Mouse (Mus musculus): ENCODE measurements around the gene Olfr1390. TPM values are rescaled to one million over a fixed set of nuclear protein-coding genes. Genes with fewer than 3 reads are reported as not detected.
"Not testable (repeated sequence)": the region's sequence is repeated elsewhere in the genome, so short reads cannot be mapped to it uniquely, and the experiment has no call there.

Olfr1390 gene
- total and polyA plus RNA-seq, 2 experiments from 2014 or later = not detected

GRCm38 (mm10) chr11:49326726-49327125 is 8.3 kb upstream of the Olfr1390 start:
- no peaks in the 10 kb centered on the region for H3K9me3 ChIP-seq (ENCODE audit: low read length)
- H3K4me3 ChIP-seq (ENCODE audit: low read depth, low read length) = no peak overlapping the region
- ATAC-seq (ENCODE audit: low FRiP score) (no peak), DNase-seq (ENCODE audit: low spot score) (no peak)
- no peaks in the 10 kb centered on the region for H3K36me3 ChIP-seq (ENCODE audit: insufficient read depth, low read length)
- no peak for TF ChIP-seq CTCF (IDR thresholded peaks at IDR 0.05)
- no peak overlapping the region for H3K9ac ChIP-seq (replicated peaks; ENCODE audit: low read length, poor library complexity, severe bottlenecking)
- no peaks in the 10 kb centered on the region for H3K27me3 ChIP-seq (ENCODE audit: insufficient read depth, low read length)
- H3K4me2 ChIP-seq (ENCODE audit: low read depth, low read length, poor library complexity, severe bottlenecking) = no peak overlapping the region
- 85% methylated on average over 3 of the region's 3 CpGs for WGBS
- no peak overlapping the region for H3K27ac ChIP-seq (ENCODE audit: low read depth, low read length)
- H3K4me1 ChIP-seq (ENCODE audit: insufficient read depth, low read length) = no peaks in the 10 kb centered on the region

- TF ChIP-seq CTCF (IDR thresholded peaks at IDR 0.05) = no peak
- Histone ChIP-seq H3K9ac (replicated peaks; ENCODE audit: low read length, poor library complexity, severe bottlenecking) (no peak overlapping the region), H3K4me2 (ENCODE audit: low read depth, low read length, poor library complexity, severe bottlenecking) (no peak overlapping the region), H3K36me3 (ENCODE audit: insufficient read depth, low read length) (no peaks in the 10 kb centered on the region), H3K4me1 (ENCODE audit: insufficient read depth, low read length) (no peaks in the 10 kb centered on the region), H3K27me3 (ENCODE audit: insufficient read depth, low read length) (no peaks in the 10 kb centered on the region), H3K27ac (ENCODE audit: low read depth, low read length) (no peak overlapping the region), H3K4me3 (ENCODE audit: low read depth, low read length) (no peak overlapping the region), H3K9me3 (ENCODE audit: low read length) (no peaks in the 10 kb centered on the region)
- WGBS = 71% methylated on average over 1 of the region's 1 CpGs
- ATAC-seq (ENCODE audit: low FRiP score) = no peak
- DNase-seq (ENCODE audit: low spot score) = no peak
Observed at GRCm38 (mm10) chr11:49329686-49330085, 5.3 kb upstream of the Olfr1390 start.

- 73% methylated on average over 4 of the region's 4 CpGs for WGBS
- no peak for ATAC-seq (ENCODE audit: low FRiP score)
- no peaks in the 10 kb centered on the region for H3K36me3 ChIP-seq (ENCODE audit: insufficient read depth, low read length)
- H3K27me3 ChIP-seq (ENCODE audit: insufficient read depth, low read length) = no peaks in the 10 kb centered on the region
- H3K4me3 ChIP-seq (ENCODE audit: low read depth, low read length) = no peak overlapping the region
- no peak overlapping the region for H3K9ac ChIP-seq (replicated peaks; ENCODE audit: low read length, poor library complexity, severe bottlenecking)
- H3K4me2 ChIP-seq (ENCODE audit: low read depth, low read length, poor library complexity, severe bottlenecking) = no peak overlapping the region
- no peak for DNase-seq (ENCODE audit: low spot score)
- TF ChIP-seq CTCF (IDR thresholded peaks at IDR 0.05) = no peak
- no peaks in the 10 kb centered on the region for H3K9me3 ChIP-seq (ENCODE audit: low read length)
- H3K4me1 ChIP-seq (ENCODE audit: insufficient read depth, low read length) = no peaks in the 10 kb centered on the region
- H3K27ac ChIP-seq (ENCODE audit: low read depth, low read length) = no peak overlapping the region
Observed at GRCm38 (mm10) chr11:49337150-49337832, 2.3 kb downstream of the Olfr1390 start.

- H3K4me2 ChIP-seq (ENCODE audit: low read depth, low read length, poor library complexity, severe bottlenecking) = no peak overlapping the region
- H3K36me3 ChIP-seq (ENCODE audit: insufficient read depth, low read length) = no peaks in the 10 kb centered on the region
- no peak overlapping the region for H3K27ac ChIP-seq (ENCODE audit: low read depth, low read length)
- H3K9me3 ChIP-seq (ENCODE audit: low read length) = no peaks in the 10 kb centered on the region
- ATAC-seq (ENCODE audit: low FRiP score) (no peak), DNase-seq (ENCODE audit: low spot score) (no peak)
- no peak overlapping the region for H3K4me3 ChIP-seq (ENCODE audit: low read depth, low read length)
- H3K4me1 ChIP-seq (ENCODE audit: insufficient read depth, low read length) = no peaks in the 10 kb centered on the region
- TF ChIP-seq CTCF (IDR thresholded peaks at IDR 0.05) = no peak
- H3K27me3 ChIP-seq (ENCODE audit: insufficient read depth, low read length) = no peaks in the 10 kb centered on the region
- no peak overlapping the region for H3K9ac ChIP-seq (replicated peaks; ENCODE audit: low read length, poor library complexity, severe bottlenecking)
Observed at GRCm38 (mm10) chr11:49383133-49383532, 48.1 kb downstream of the Olfr1390 start.

DNA sequence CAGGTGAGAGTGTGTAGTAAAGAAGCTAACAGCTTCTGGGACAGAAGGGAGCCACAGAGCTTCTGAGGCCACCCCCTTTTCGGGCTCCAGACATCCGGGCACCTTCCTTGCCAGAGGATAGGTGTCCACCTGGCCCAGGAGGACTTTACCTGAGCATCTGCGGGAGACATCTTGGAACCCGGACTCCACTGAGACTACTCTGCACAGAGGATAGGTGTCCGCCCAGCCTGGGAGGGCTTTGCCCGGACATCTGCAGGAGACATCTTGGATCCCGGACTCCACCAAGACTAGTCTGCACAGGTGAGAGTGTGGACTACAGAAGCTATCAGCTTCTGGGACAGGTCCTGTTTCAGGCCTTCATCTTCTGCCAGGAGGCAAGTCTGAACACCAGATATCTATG is 51.1 kb downstream of the Olfr1390 start:
- not testable (repeated sequence) for H3K9me3 ChIP-seq (ENCODE audit: low read length); H3K4me2 ChIP-seq (ENCODE audit: low read depth, low read length, poor library complexity, severe bottlenecking); H3K4me1 ChIP-seq (ENCODE audit: insufficient read depth, low read length); ATAC-seq (ENCODE audit: low FRiP score); H3K36me3 ChIP-seq (ENCODE audit: insufficient read depth, low read length); DNase-seq (ENCODE audit: low spot score); H3K27me3 ChIP-seq (ENCODE audit: insufficient read depth, low read length); H3K4me3 ChIP-seq (ENCODE audit: low read depth, low read length); H3K9ac ChIP-seq (replicated peaks; ENCODE audit: low read length, poor library complexity, severe bottlenecking); H3K27ac ChIP-seq (ENCODE audit: low read depth, low read length)
- WGBS = 89% methylated on average over 7 of the region's 7 CpGs

Other genes with a start within 250 kb of the Olfr1390 start
- not detected in 2 replicates for gene Olfr1396, start 220.3 kb upstream of the Olfr1390 start, total RNA-seq (2014; rRNA removed)
- not detected in 2 replicates for gene Olfr1396, start 220.3 kb upstream of the Olfr1390 start, polyA plus RNA-seq (2015; fragmentation: Nextera tagmentation; extraction: Ambion mirVana)
- gene Olfr1395, start 192.9 kb upstream of the Olfr1390 start, total RNA-seq (2014; rRNA removed) = not detected in 2 replicates
- not detected in 2 replicates for gene Olfr1395, start 192.9 kb upstream of the Olfr1390 start, polyA plus RNA-seq (2015; fragmentation: Nextera tagmentation; extraction: Ambion mirVana)
- not detected in 2 replicates for gene Olfr1394, start 180.8 kb upstream of the Olfr1390 start, total RNA-seq (2014; rRNA removed)
- not detected in 2 replicates for gene Olfr1394, start 180.8 kb upstream of the Olfr1390 start, polyA plus RNA-seq (2015; fragmentation: Nextera tagmentation; extraction: Ambion mirVana)
- gene Btnl9, start 148.0 kb upstream of the Olfr1390 start, total RNA-seq (2014; rRNA removed) = 0.19 TPM in 1 of 2 replicates, not detected in the other
- 0.26 and 0.80 TPM in 2 replicates for gene Btnl9, start 148.0 kb upstream of the Olfr1390 start, polyA plus RNA-seq (2015; fragmentation: Nextera tagmentation; extraction: Ambion mirVana)
- gene Zfp62, start 131.9 kb upstream of the Olfr1390 start, total RNA-seq (2014; rRNA removed) = 25.6 and 40.2 TPM in 2 replicates
- 26.0 and 26.6 TPM in 2 replicates for gene Zfp62, start 131.9 kb upstream of the Olfr1390 start, polyA plus RNA-seq (2015; fragmentation: Nextera tagmentation; extraction: Ambion mirVana)
- gene Mgat1, start 91.0 kb upstream of the Olfr1390 start, total RNA-seq (2014; rRNA removed) = 88.1 and 102 TPM in 2 replicates
- 33.9 and 35.4 TPM in 2 replicates for gene Mgat1, start 91.0 kb upstream of the Olfr1390 start, polyA plus RNA-seq (2015; fragmentation: Nextera tagmentation; extraction: Ambion mirVana)
- 0.19 and 1.4 TPM in 2 replicates for gene Olfr1393, start 56.9 kb upstream of the Olfr1390 start, total RNA-seq (2014; rRNA removed)
- gene Olfr1393, start 56.9 kb upstream of the Olfr1390 start, polyA plus RNA-seq (2015; fragmentation: Nextera tagmentation; extraction: Ambion mirVana) = 0.21 TPM in 1 of 2 replicates, not detected in the other
- 0.52 and 0.60 TPM in 2 replicates for gene Olfr1392, start 49.9 kb upstream of the Olfr1390 start, total RNA-seq (2014; rRNA removed)
- 0.14 TPM in 1 of 2 replicates, not detected in the other for gene Olfr1392, start 49.9 kb upstream of the Olfr1390 start, polyA plus RNA-seq (2015; fragmentation: Nextera tagmentation; extraction: Ambion mirVana)
- 0.09 TPM in 1 of 2 replicates, not detected in the other for gene Olfr10, start 30.4 kb upstream of the Olfr1390 start, total RNA-seq (2014; rRNA removed)
- not detected in 2 replicates for gene Olfr10, start 30.4 kb upstream of the Olfr1390 start, polyA plus RNA-seq (2015; fragmentation: Nextera tagmentation; extraction: Ambion mirVana)
- gene Olfr1391, start 12.4 kb upstream of the Olfr1390 start, total RNA-seq (2014; rRNA removed) = not detected in 2 replicates
- gene Olfr1391, start 12.4 kb upstream of the Olfr1390 start, polyA plus RNA-seq (2015; fragmentation: Nextera tagmentation; extraction: Ambion mirVana) = not detected in 2 replicates
- gene Olfr1389, start 87.9 kb downstream of the Olfr1390 start, total RNA-seq (2014; rRNA removed) = 0.22 TPM in 1 of 2 replicates, not detected in the other
- not detected in 2 replicates for gene Olfr1389, start 87.9 kb downstream of the Olfr1390 start, polyA plus RNA-seq (2015; fragmentation: Nextera tagmentation; extraction: Ambion mirVana)
- gene Olfr1388, start 101.4 kb downstream of the Olfr1390 start, total RNA-seq (2014; rRNA removed) = not detected in 2 replicates
- gene Olfr1388, start 101.4 kb downstream of the Olfr1390 start, polyA plus RNA-seq (2015; fragmentation: Nextera tagmentation; extraction: Ambion mirVana) = 0.05 and 0.07 TPM in 2 replicates
- not detected in 2 replicates for gene Olfr1387, start 120.2 kb downstream of the Olfr1390 start, total RNA-seq (2014; rRNA removed)
- gene Olfr1387, start 120.2 kb downstream of the Olfr1390 start, polyA plus RNA-seq (2015; fragmentation: Nextera tagmentation; extraction: Ambion mirVana) = not detected in 2 replicates
- gene Olfr1386, start 129.9 kb downstream of the Olfr1390 start, total RNA-seq (2014; rRNA removed) = not detected in 2 replicates
- not detected in 2 replicates for gene Olfr1386, start 129.9 kb downstream of the Olfr1390 start, polyA plus RNA-seq (2015; fragmentation: Nextera tagmentation; extraction: Ambion mirVana)
- gene Olfr1385, start 153.9 kb downstream of the Olfr1390 start, total RNA-seq (2014; rRNA removed) = not detected in 2 replicates
- not detected in 2 replicates for gene Olfr1385, start 153.9 kb downstream of the Olfr1390 start, polyA plus RNA-seq (2015; fragmentation: Nextera tagmentation; extraction: Ambion mirVana)
- not detected in 2 replicates for gene Olfr1384, start 171.5 kb downstream of the Olfr1390 start, total RNA-seq (2014; rRNA removed)
- gene Olfr1384, start 171.5 kb downstream of the Olfr1390 start, polyA plus RNA-seq (2015; fragmentation: Nextera tagmentation; extraction: Ambion mirVana) = not detected in 2 replicates
- not detected in 2 replicates for gene Olfr1383, start 184.5 kb downstream of the Olfr1390 start, total RNA-seq (2014; rRNA removed)
- not detected in 2 replicates for gene Olfr1383, start 184.5 kb downstream of the Olfr1390 start, polyA plus RNA-seq (2015; fragmentation: Nextera tagmentation; extraction: Ambion mirVana)
- gene Olfr1382, start 193.1 kb downstream of the Olfr1390 start, total RNA-seq (2014; rRNA removed) = not detected in 2 replicates
- gene Olfr1382, start 193.1 kb downstream of the Olfr1390 start, polyA plus RNA-seq (2015; fragmentation: Nextera tagmentation; extraction: Ambion mirVana) = not detected in 2 replicates
- gene Olfr1381, start 208.3 kb downstream of the Olfr1390 start, total RNA-seq (2014; rRNA removed) = not detected in 2 replicates
- not detected in 2 replicates for gene Olfr1381, start 208.3 kb downstream of the Olfr1390 start, polyA plus RNA-seq (2015; fragmentation: Nextera tagmentation; extraction: Ambion mirVana)
- gene Olfr1380, start 221.7 kb downstream of the Olfr1390 start, total RNA-seq (2014; rRNA removed) = not detected in 2 replicates
- not detected in 2 replicates for gene Olfr1380, start 221.7 kb downstream of the Olfr1390 start, polyA plus RNA-seq (2015; fragmentation: Nextera tagmentation; extraction: Ambion mirVana)